Mouse (Mus musculus): ENCODE data around the gene Tfip11. TPM values are rescaled to one million over a fixed set of nuclear protein-coding genes. Genes with fewer than 3 reads are reported as not detected.
A peak's percentile ranks its signal among the peaks of the same experiment; 100 is the strongest.

Gene Tfip11
- 29.9 and 35.7 TPM in 2 replicates for polyA plus RNA-seq (2015; fragmentation: Nextera tagmentation; extraction: Ambion mirVana)

DNA sequence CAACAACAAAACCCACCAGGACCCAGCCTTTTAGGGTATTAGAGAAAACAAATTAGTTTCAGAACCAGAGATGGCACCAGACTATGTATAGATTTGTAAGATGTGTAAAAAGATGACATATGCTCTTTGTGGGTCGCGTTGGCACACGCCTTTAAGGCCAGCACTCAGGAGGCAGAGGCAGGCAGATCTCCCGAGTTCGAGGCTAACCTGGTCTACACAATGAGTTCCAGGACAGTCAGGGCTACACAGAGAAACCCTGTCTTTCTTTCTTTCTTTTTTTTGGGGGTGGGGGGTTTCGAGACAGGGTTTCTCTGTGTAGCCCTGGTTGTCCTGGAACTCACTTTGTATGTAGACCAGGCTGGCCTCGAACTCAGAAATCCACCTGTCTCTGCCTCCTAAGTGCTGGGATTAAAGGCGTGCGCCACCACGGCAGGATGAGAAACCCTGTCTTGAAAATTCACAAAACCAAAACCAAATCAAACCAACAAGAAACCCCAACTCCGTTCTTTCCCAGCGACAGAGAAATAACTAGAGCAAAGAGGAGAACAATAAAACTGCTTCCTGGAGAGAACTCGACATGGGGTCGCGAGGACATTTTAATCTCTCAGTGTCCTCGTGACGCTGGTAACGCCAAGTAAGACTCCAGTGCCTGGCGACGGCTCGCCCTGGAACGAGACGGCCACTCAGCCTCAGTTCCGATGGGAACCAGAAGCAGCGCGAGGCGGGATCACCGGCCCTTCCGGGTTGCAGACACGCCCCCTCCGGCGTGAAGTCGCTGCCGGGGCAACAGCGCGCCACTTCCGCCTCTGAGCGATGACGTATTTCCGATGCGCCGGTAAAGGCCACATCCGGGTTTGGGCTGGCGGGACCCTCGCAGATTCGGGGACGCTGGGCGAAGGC is at the start of gene Tfip11:
Gene Tfip11 (plus strand): TSS at position 813 of the 900 bp plus-strand sequence.
- Histone ChIP-seq H3K27ac (peak within 1 kb of the TSS; percentile 53; the same call in 1 of the 2 replicates), H3K9me3 (replicated peaks) (no peaks in the 10 kb centered on the region), H3K4me3 (peak within 1 kb of the TSS; percentile 87), H3K9ac (peak within 1 kb of the TSS; percentile 79), H3K4me1 (peaks cover 21% of the 10 kb centered on the region), H3K36me3 (ENCODE audit: poor library complexity, severe bottlenecking) (peaks cover 33% of the 10 kb centered on the region), H3K4me2 (peak within 1 kb of the TSS; percentile 78), H3K27me3 (no peaks in the 10 kb centered on the region)
- ATAC-seq = peak; percentile 93
- 8% methylated on average over 48 of the region's 48 CpGs for WGBS

DNA sequence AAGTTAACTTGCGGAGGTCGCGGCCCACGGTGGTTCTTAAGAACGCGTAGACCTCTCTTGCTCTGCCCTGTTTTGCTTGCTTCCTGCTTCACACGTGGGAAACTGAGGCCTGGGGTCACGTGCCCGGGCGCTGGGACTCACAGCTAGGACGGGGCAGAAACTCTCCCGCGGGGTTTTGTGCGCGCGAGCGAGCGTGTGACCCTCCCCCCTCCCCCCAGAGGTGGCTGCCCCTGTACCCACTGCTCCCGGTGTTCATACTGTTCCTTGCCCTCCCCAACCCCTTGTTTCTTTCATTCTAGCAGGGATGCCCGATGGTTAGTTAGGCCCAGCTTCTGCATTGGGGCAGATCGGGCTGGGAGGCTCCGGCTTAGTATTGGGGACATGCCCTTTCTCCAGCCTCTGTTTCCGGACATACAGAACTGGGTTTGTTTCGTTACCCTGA is 49.2 kb upstream of the Tfip11 start:
- WGBS = under 1% methylated on average over 23 of the region's 24 CpGs
- H3K9ac ChIP-seq = peak overlapping the region; percentile 78
- peak overlapping the region; percentile 71 for H3K4me3 ChIP-seq
- no peak overlapping the region; the same call in 1 of the 2 replicates for H3K27ac ChIP-seq
- no peaks in the 10 kb centered on the region for H3K9me3 ChIP-seq (replicated peaks)
- no peak; the same call in 1 of the 2 replicates for ATAC-seq
- H3K27me3 ChIP-seq = no peaks in the 10 kb centered on the region
- H3K4me1 ChIP-seq = peaks cover 36% of the 10 kb centered on the region
- peak overlapping the region; percentile 85 for H3K4me2 ChIP-seq
- no peaks in the 10 kb centered on the region for H3K36me3 ChIP-seq (ENCODE audit: poor library complexity, severe bottlenecking)

DNA sequence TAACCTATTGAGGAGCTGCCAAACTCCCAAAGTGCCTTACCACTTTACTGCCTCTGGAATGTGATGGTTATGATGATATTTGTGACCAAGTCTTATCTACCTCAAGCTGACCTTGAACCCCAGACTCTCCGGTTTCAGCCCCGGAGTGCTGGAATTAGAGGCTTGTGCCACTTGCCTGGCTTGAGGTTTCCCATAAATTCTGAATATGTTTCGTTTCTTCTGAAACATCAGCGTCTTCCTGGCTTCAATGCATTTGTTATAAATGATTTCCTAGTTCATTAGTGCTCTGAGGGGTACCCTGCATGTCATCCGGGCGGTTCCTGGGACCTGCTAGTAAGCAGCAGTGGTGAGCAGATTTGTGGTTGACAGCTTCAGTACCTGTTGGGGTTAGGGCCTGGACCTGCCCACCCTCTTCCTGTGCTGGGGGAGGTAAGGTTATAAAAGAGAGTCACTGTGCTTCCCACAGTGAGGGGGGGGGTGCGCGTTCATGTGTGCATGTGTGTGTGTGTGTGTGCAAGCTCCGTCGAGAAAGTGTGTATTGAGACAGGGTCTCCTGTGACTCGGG is 48.2 kb upstream of the Tfip11 start:
- H3K4me2 ChIP-seq = peak overlapping the region; percentile 85

DNA sequence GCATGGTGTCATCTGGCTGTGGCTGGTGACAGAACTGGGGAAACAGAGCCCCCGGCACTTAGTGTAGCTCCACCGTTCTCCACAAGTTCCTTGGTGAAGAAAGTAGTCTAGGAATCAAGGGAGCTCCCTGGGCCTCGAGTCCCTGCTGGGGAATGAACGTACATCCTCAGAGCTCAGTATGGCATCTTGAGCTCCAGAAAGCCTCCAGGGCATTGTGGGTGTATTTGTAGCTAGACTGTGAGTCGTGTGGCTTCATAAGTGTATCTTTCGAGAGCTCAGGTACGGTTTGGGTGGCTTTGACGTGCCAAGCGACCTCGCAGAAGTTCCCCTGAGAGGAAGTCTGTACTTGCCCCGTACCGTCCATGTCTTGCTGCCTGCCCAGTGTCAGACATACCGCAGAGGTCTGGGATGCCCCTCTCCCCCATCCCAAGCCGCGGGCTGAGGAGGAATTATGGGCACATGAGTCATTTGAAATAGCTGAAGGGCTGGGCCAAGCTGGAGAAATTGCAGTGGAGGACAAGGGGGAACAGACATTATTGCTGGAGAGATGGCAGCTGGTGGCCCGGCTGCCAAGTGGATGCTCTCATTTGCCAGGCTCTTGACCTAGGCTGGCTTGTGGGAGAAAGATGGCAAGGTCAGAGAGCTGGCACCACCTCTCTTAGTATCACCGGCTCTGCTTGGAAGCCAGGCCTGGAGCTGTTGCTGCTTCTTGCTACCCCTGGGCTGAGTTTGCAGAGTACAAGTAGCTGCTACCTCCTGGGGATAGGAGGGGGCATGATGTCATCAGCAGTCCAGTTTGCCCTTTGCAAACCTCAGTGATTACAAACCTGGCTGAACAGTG is 46.8 kb upstream of the Tfip11 start:
- 92% methylated on average over 17 of the region's 17 CpGs for WGBS
- no peaks in the 10 kb centered on the region for H3K36me3 ChIP-seq (ENCODE audit: poor library complexity, severe bottlenecking)
- no peaks in the 10 kb centered on the region for H3K9me3 ChIP-seq (replicated peaks)
- H3K27ac ChIP-seq = no peak overlapping the region
- H3K4me2 ChIP-seq = no peak overlapping the region
- H3K4me1 ChIP-seq = peaks cover 36% of the 10 kb centered on the region
- no peak overlapping the region for H3K4me3 ChIP-seq
- no peak for ATAC-seq
- H3K9ac ChIP-seq = no peak overlapping the region
- H3K27me3 ChIP-seq = no peaks in the 10 kb centered on the region

More for the DNA sequence above, 48.2 kb upstream of the Tfip11 start:
- H3K9ac ChIP-seq = no peak overlapping the region
- no peaks in the 10 kb centered on the region for H3K27me3 ChIP-seq
- H3K27ac ChIP-seq = no peak overlapping the region
- 91% methylated on average over 11 of the region's 11 CpGs for WGBS
- 0 out of 2 replicates have a peak overlapping the region, but pooled peaks have one; percentile 71 for H3K4me3 ChIP-seq
- no peaks in the 10 kb centered on the region for H3K9me3 ChIP-seq (replicated peaks)
- peaks cover 36% of the 10 kb centered on the region for H3K4me1 ChIP-seq
- ATAC-seq = no peak
- no peaks in the 10 kb centered on the region for H3K36me3 ChIP-seq (ENCODE audit: poor library complexity, severe bottlenecking)

DNA sequence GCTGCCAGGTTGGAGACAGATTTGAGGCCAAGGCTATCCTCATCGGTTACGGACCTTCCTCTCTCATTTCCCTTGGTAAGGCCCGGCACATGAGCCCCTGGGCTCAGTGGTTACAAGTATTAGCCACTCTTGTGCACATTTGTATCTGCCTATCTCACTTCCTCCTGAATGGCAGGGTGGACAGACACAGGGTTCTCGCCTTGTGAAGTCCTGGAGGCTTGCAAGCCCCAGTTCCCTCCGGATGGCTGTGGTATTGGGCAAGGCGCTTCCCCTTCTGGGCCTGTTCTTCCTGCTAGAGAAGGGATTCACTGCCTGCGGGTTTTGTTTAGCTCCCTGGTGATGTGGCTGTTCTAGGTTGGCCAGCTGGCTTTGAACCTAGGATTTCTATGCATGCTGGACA is 46.0 kb upstream of the Tfip11 start:
- H3K9ac ChIP-seq = no peak overlapping the region
- WGBS = 90% methylated on average over 7 of the region's 7 CpGs

DNA sequence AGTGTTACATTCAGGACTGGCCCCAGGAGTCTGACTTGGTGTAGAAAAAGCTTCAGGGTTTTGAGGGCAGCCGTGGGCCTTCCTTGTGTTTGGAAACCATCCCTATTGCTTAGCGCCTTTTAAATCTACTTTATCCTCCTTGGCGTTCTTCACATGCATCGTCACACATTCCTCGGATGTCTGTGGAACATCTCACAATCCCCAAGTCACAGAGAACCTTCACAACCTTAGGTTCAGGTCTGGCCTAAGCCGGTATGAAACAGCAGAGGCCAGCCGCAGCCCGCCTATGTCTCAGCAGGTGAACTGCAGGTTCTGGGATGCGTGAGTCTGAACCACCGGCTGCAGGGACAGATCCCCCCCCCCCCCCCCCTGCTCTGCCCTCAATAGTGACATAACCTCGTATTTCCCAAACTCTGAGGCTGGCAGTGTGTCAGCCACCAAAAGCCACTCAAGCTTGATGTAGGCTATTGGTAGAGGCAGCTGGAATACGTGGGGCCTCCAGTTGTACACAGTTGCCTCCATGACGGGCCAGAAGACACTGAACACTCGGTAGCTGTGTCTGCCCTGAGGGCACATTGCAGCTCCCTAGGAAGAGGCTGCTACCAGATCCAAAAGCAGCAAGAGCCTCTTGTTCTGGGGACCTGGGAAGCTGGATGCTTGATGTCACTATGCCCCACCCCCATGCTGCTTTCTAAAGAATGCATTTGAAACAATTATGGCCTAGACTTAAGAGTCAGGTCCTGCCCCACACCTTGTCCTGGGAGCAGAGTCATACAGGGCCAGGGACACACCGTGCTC is 45.1 kb upstream of the Tfip11 start:
- H3K4me3 ChIP-seq = no peak overlapping the region
- no peaks in the 10 kb centered on the region for H3K9me3 ChIP-seq (replicated peaks)
- H3K36me3 ChIP-seq (ENCODE audit: poor library complexity, severe bottlenecking) = no peaks in the 10 kb centered on the region
- WGBS = 55% methylated on average over 14 of the region's 15 CpGs
- H3K27ac ChIP-seq = no peak overlapping the region
- H3K9ac ChIP-seq = peak overlapping the region; percentile 12; the same call in 1 of the 2 replicates
- no peak overlapping the region for H3K4me2 ChIP-seq
- H3K27me3 ChIP-seq = no peaks in the 10 kb centered on the region
- peaks cover 43% of the 10 kb centered on the region for H3K4me1 ChIP-seq
- ATAC-seq = no peak

More for the DNA sequence above, 46.0 kb upstream of the Tfip11 start:
- Histone ChIP-seq H3K27me3 (no peaks in the 10 kb centered on the region), H3K4me1 (peaks cover 39% of the 10 kb centered on the region), H3K4me3 (no peak overlapping the region), H3K4me2 (no peak overlapping the region), H3K27ac (no peak overlapping the region), H3K9me3 (replicated peaks) (no peaks in the 10 kb centered on the region), H3K36me3 (ENCODE audit: poor library complexity, severe bottlenecking) (no peaks in the 10 kb centered on the region)
- no peak for ATAC-seq

DNA sequence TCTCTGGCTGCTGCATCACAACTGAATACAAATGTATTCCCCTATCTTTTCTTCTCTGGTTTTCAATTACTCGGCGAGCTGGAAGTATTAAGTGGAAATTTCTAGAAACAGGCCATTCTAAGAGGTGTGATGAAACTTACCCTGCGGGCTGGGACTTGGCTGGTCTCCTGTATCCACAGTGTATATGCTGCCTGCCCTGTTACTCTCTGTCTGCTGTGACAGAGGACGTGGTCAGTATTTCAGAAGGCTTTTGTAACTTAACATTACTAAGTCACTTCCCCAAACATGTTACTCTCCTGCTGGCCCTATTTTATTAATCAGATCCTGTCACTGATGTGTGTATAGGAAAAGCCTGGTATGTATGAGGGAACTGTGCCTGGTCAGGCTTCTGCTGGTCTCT is 44.5 kb upstream of the Tfip11 start:
- Histone ChIP-seq H3K4me3 (no peak overlapping the region), H3K9me3 (replicated peaks) (no peaks in the 10 kb centered on the region), H3K4me1 (peaks cover 43% of the 10 kb centered on the region), H3K27ac (no peak overlapping the region), H3K27me3 (no peaks in the 10 kb centered on the region), H3K4me2 (no peak overlapping the region), H3K36me3 (ENCODE audit: poor library complexity, severe bottlenecking) (no peaks in the 10 kb centered on the region), H3K9ac (0 out of 2 replicates have a peak overlapping the region, but pooled peaks have one; percentile 21)
- ATAC-seq = no peak
- WGBS = 80% methylated on average over 4 of the region's 4 CpGs

DNA sequence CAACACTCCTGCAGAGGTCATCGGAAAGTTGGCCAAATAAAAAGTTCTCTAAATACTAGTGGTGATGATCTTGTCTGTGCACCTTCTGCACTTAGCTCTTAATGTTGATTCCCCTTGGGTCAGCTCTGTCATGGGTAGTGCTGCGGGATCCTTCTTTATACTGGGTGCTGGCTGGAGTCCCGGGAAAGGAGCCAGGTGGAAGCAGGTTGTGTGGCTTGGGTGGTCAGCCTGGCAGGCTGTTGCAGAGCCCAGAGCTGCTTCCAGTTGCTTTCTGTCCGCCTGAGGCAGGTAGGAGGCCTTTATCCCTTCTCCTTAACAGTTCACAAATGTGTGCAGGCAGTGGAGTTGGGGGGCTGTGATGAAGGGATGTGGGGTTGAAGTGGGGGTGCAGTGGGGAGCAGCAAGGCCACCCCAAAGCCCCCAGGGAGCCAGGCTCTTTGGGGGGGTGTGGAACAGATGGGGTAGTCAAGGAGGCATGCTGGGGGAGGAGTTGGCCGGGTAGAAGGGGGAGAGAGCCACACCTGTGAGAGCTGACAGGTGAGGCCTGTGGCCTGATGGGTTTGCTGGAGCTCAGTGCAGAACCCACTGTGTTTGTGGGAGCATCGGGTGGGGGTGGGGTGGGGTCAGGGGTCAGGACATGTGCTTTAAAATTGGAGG is 43.9 kb upstream of the Tfip11 start:
- H3K36me3 ChIP-seq (ENCODE audit: poor library complexity, severe bottlenecking) = no peaks in the 10 kb centered on the region
- H3K27me3 ChIP-seq = no peaks in the 10 kb centered on the region
- no peak for ATAC-seq
- 0 out of 2 replicates have a peak overlapping the region, but pooled peaks have one; percentile 21 for H3K9ac ChIP-seq
- 76% methylated on average over 6 of the region's 6 CpGs for WGBS
- no peak overlapping the region for H3K4me3 ChIP-seq
- no peak overlapping the region for H3K4me2 ChIP-seq
- peaks cover 39% of the 10 kb centered on the region for H3K4me1 ChIP-seq
- no peak overlapping the region for H3K27ac ChIP-seq
- H3K9me3 ChIP-seq (replicated peaks) = no peaks in the 10 kb centered on the region

DNA sequence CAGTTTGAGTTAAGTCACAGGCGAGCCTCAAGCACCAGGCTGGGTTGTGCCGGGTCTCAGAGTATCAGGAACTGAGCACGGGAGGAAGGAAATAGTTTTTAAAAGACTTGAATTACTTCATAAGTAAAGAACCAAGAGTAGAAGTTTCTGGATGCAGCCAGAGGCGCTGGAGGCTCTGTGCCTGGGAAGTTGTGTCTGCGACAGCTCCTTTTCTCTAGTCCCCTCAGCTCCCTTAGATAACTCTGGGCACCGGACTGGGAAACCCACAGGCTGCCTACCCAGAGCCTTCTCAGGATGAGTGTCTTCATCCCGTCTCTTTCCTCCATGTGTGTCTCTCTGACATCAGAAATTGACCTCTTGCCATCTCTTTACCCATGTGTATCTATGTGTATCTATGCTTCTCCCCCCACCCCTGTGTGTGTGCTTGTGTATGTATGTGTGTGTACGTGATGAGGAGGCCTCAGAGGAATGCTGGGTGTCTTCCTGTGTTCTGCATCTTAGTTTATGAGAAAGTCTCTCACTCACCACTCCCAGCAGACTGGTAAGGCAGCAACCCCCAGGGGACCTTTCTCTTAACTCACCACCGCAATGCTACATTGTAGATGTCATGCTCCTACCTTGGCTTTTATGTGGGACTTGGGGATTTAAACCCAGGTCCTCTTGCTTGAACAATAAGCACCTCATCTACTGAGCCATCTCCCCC is 43.2 kb upstream of the Tfip11 start:
- WGBS = 85% methylated on average over 9 of the region's 9 CpGs
- Histone ChIP-seq H3K4me2 (no peak overlapping the region), H3K4me1 (peaks cover 32% of the 10 kb centered on the region), H3K27ac (no peak overlapping the region), H3K27me3 (no peaks in the 10 kb centered on the region), H3K4me3 (no peak overlapping the region), H3K9me3 (replicated peaks) (no peaks in the 10 kb centered on the region), H3K9ac (no peak overlapping the region), H3K36me3 (ENCODE audit: poor library complexity, severe bottlenecking) (no peaks in the 10 kb centered on the region)
- no peak for ATAC-seq

DNA sequence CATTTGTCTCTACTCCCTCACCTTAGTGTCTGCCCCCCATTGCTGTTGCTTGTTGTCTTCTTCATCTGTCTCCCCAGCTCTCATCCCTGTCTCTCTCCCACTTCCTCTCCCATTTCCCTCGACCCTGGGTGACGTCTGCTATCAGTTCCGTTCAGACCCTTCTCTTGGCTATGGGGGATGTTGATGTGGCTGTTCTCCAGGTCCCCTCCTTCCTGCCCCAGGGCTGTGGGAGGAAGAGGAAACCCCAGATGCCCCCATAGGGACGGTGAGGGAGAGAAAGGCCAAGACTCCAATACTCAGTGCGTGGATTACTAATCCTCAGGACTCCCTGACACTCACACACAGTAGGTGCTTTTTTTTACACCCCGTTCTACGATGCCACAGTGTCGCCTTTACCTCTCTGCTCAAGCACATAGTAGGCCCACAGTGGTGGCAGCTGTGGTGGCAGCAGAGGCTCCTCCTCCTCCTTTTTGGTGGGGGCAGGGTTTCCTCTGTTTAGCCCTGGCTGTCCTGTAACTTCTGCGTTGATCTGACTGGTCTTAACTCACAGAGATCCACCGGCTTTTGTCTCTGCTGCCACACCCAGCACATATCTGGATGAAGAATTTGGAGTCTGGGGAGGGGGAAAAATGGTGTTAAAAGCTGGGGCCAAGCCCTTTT is 42.5 kb upstream of the Tfip11 start:
- Histone ChIP-seq H3K27me3 (no peaks in the 10 kb centered on the region), H3K27ac (no peak overlapping the region), H3K36me3 (ENCODE audit: poor library complexity, severe bottlenecking) (no peaks in the 10 kb centered on the region), H3K4me2 (no peak overlapping the region), H3K4me3 (no peak overlapping the region), H3K9ac (no peak overlapping the region), H3K9me3 (replicated peaks) (no peaks in the 10 kb centered on the region), H3K4me1 (peaks cover 30% of the 10 kb centered on the region)
- ATAC-seq = no peak
- 70% methylated on average over 10 of the region's 10 CpGs for WGBS

Data from forebrain, embryonic 13.5 days (tissue).